Mouse (Mus musculus) left cerebral cortex, postnatal 10 days (tissue): ENCODE data around the gene Anks1b. TPM values are rescaled to one million over a fixed set of nuclear protein-coding genes. Genes with fewer than 3 reads are reported as not detected.

Experiments used
- DNase-seq, 2 experiments: peaks; one replicate each; pipeline ENCODE4 v3.0.0; 2021 to 2022; ENCODE audit warnings: low spot score in 2 of 2, mixed read lengths in 1 of 2; ENCODE audit errors: extremely low spot score in 1 of 2
- intact Hi-C: fragments of 180-260 bp; cut with DNase I; formaldehyde crosslinking; loops from one replicate; pipeline ENCODE4 v1.15.1; 2025
- total RNA-seq, 2 experiments: library from RNA; stranded (reverse); gene quantifications; 2 replicates each; pipeline ENCODE4 v1.2.3; 2021

Anks1b gene
- total RNA-seq, 2 experiments from 2014 or later: 366 TPM

GRCm38 (mm10) chr10:90937721-90938460 is 1064.6 kb downstream of the Anks1b start:
- DNase-seq: no peak
- intact Hi-C loops: no loop called here

GRCm38 (mm10) chr10:90940521-90941520 is 1067.5 kb downstream of the Anks1b start:
- peak in 1 of 2 experiments; percentile 42 for DNase-seq
- intact Hi-C loops: no loop called here

- DNase-seq: no peak
Measured at GRCm38 (mm10) chr10:90942001-90942700, 1068.8 kb downstream of the Anks1b start.

GRCm38 (mm10) chr10:90947043-90947442 is 1073.7 kb downstream of the Anks1b start:
- intact Hi-C loops: no loop called here
- no peak for DNase-seq

More at GRCm38 (mm10) chr10:90942001-90942700, 1068.8 kb downstream of the Anks1b start:
- intact Hi-C loops: no loop called here

GRCm38 (mm10) chr10:90947608-90948373 is 1074.5 kb downstream of the Anks1b start:
- intact Hi-C loops: no loop called here
- no peak for DNase-seq

- DNase-seq: no peak
- intact Hi-C loops: no loop called here
Measured at GRCm38 (mm10) chr10:90953103-90953709, 1079.9 kb downstream of the Anks1b start.

GRCm38 (mm10) chr10:90953821-90954220 is 1080.5 kb downstream of the Anks1b start:
- intact Hi-C loops: no loop called here
- no peak for DNase-seq

- intact Hi-C loops: no loop called here
- DNase-seq: no peak
Measured at GRCm38 (mm10) chr10:90960374-90960773, 1087.1 kb downstream of the Anks1b start.

- no peak for DNase-seq
- intact Hi-C loops: no loop called here
Measured at GRCm38 (mm10) chr10:90964511-90964910, 1091.2 kb downstream of the Anks1b start.

GRCm38 (mm10) chr10:90965671-90966315 is 1092.5 kb downstream of the Anks1b start:
- no peak for DNase-seq
- intact Hi-C loops: no loop called here

- intact Hi-C loops: no loop called here
Measured at GRCm38 (mm10) chr10:90966821-90967220, 1093.5 kb downstream of the Anks1b start.

GRCm38 (mm10) chr10:90968247-90968646 is 1094.9 kb downstream of the Anks1b start:
- DNase-seq: no peak
- intact Hi-C loops: no loop called here

More at GRCm38 (mm10) chr10:90966821-90967220, 1093.5 kb downstream of the Anks1b start:
- DNase-seq: peak; percentile 67 to 79

GRCm38 (mm10) chr10:90969355-90970174 is 1096.3 kb downstream of the Anks1b start:
- intact Hi-C loops: no loop called here
- DNase-seq: peak in 1 of 2 experiments; percentile 57

GRCm38 (mm10) chr10:90970560-90970959 is 1097.3 kb downstream of the Anks1b start:
- no peak for DNase-seq
- intact Hi-C loops: no loop called here

- intact Hi-C loops: no loop called here
- DNase-seq: no peak
Measured at GRCm38 (mm10) chr10:90974084-90974483, 1100.8 kb downstream of the Anks1b start.

GRCm38 (mm10) chr10:90974491-90974890 is 1101.2 kb downstream of the Anks1b start:
- DNase-seq: no peak
- intact Hi-C loops: no loop called here

GRCm38 (mm10) chr10:90981811-90982210 is 1108.5 kb downstream of the Anks1b start:
- intact Hi-C loops: no loop called here
- DNase-seq: no peak
